Mouse (Mus musculus) adrenal gland, postnatal 14 days (tissue): ENCODE data around the gene Tpcn2. TPM values are rescaled to one million over a fixed set of nuclear protein-coding genes. Genes with fewer than 3 reads are reported as not detected.

ENCODE experiments used
- DNase-seq: peaks from one replicate; pipeline ENCODE4 v3.0.0; 2021; ENCODE audit warnings: mixed read lengths
- total RNA-seq: library from RNA; stranded (reverse); gene quantifications from 2 replicates; pipeline ENCODE4 v1.2.3, GENCODE M21; 2021

The Tpcn2 gene
- total RNA-seq, 1 experiment from 2014 or later, result 13.3 TPM

- DNase-seq, result no peak
Measured at GRCm38 (mm10) chr7:145154066-145154465, 129.7 kb downstream of the Tpcn2 start.

DNA sequence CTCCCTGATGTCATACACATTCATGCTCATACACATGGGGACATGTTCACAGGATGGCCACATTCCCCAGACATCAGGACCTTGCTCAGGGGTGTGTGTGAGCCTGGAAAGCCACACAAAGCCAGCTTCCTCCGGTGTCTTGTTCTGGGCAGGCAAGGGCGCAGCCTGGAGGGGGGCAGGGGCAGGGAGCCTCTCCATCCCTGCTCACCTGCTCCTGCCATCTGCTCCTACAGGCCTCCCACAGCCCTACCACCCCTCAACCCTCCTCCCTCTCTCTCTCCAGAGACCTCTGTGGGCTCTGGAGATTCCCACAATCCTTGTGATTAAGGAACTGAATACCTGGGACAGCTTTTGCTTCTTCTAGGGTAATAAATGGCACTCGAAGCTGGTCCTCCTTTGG lies 132.0 kb downstream of the Tpcn2 start:
- no peak for DNase-seq

GRCm38 (mm10) chr7:145148902-145149301 lies 134.9 kb downstream of the Tpcn2 start:
- DNase-seq, result no peak

GRCm38 (mm10) chr7:145147973-145148698 lies 135.7 kb downstream of the Tpcn2 start:
- DNase-seq, result no peak

GRCm38 (mm10) chr7:145146252-145146930 lies 137.4 kb downstream of the Tpcn2 start:
- DNase-seq, result no peak

DNA sequence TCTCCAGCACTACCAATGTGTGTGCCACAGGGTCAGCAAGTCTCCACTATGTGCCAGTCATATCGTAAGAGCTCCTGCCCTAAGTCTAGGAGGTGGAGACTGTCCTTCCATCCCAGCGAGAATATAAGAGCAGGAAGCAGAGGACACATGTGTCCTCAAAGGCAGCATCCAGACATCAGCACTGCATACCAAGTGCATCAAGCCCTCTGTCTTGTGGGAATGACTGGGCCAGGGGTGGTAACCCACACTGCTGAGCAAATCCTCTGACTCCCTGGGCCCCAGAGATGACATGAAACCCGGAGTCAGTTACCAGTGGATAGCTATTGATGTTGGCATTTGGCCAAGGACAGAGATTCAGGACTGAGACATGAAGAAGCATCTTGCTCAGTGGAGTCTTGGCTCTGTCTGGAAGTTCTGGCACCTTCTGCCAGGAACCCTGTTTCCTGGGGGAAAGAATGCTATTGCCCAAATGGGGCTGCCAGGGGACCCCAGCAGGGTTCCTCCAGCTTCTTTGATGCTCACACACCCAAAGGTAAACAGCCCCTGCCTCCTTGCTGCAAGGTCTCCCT lies 140.2 kb downstream of the Tpcn2 start:
- peak; percentile 25 for DNase-seq

DNA sequence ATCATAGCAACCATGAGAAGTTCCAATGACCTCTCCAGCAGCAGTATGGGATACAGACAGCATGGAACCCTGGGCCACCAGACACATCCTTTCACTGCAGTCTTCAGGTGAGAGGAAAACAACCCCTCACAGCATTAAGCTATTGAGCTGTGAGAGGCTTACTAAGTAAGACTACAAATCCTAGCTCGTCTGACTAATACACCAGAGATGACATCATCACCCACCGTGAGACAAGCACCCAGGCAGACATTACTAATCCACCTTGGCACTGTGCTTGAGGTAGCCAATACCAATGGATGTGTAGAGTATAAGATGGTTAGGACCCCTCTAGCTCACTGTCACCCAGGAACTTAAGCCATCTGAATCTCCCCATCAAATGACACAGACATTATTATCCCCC lies 143.2 kb downstream of the Tpcn2 start:
- DNase-seq, result no peak

- no peak for DNase-seq
Measured at GRCm38 (mm10) chr7:145139576-145139975, 144.2 kb downstream of the Tpcn2 start.

DNA sequence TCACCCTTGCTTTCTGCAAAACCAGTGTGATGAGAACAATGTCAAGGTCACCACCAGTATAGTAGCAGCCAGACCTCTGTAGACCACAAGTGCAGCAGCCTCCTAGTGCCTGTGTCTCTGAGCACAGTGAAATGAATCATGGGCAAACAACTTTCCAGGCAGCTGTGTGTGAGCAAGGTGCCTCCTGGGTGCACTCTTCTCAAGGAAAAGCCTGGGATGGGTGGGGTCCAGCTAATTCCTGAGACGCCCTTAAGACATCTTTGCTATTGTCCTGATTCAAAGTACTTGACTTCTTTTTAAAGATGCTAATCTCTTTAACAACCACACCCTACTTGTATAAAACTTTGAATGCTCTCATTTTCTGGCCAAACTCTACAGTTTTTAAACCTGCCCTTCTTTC lies 144.7 kb downstream of the Tpcn2 start:
- no peak for DNase-seq

- DNase-seq, result no peak
Measured at GRCm38 (mm10) chr7:145137871-145138270, 145.9 kb downstream of the Tpcn2 start.

GRCm38 (mm10) chr7:145136831-145137230 lies 147.0 kb downstream of the Tpcn2 start:
- no peak for DNase-seq

Other genes with a start within 250 kb of the Tpcn2 start
- not detected in 2 replicates for gene 1810010D01Rik, start 75.9 kb downstream of the Tpcn2 start, total RNA-seq
- gene Mrgprf, start 16.8 kb upstream of the Tpcn2 start, total RNA-seq, result 2.0 and 2.7 TPM in 2 replicates
- gene Mrgprd, start 30.8 kb upstream of the Tpcn2 start, total RNA-seq, result not detected in 2 replicates